Mouse (Mus musculus) thymus, adult 2 months (tissue): ENCODE results near the gene Shq1.

Experiments used
- CTCF ChIP-seq: fragments of 200-500 bp; IDR thresholded peaks from 2 replicates; pipeline ENCODE4 v1.5.1; 2012; ENCODE audit warnings: mild to moderate bottlenecking, control low read depth, low read length, moderate library complexity, borderline replicate concordance; ENCODE audit not compliant: control insufficient read depth, poor library complexity, insufficient read depth; ENCODE audit errors: extremely low read depth
- POLR2A ChIP-seq: fragments of 200-500 bp; IDR thresholded peaks from 2 replicates; pipeline ENCODE4 v1.6.1; 2012; ENCODE audit warnings: mild to moderate bottlenecking, low read length, control low read depth, moderate library complexity; ENCODE audit not compliant: control insufficient read depth, poor library complexity, insufficient read depth; ENCODE audit errors: extremely low read depth

DNA sequence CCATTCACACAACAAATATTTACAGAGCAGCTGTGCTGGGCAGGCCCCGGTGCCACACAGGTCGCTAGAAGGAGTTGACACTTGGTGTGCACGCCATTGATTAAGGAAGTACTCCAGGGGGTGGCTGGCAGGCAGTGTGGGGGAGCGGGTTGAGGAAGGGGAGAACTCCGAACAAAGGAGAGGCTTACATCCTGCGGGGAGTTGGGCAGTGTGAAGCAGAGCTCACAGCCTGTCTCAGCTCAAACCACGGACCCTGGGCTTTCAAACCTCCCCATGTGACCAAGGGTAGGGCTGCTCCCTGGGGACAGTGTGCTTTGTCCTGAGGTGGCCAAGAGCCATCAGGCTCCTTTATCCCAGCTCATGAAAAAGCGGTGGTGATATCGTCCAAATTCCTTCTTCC lies 144.9 kb downstream of the Shq1 start:
- TF ChIP-seq POLR2A (no peak), CTCF (no peak)
